In genomic region chr11:72569051-72569450, GRCm38 (mm10) we compare ENCODE assay signal across 11 mouse cellular contexts. TPM values are rescaled to one million over a fixed set of nuclear protein-coding genes. Genes with fewer than 3 reads are reported as not detected.
DNase-seq lines count a peak whose midpoint lies in the region; ATAC-seq and TF ChIP-seq lines count a peak whose summit lies in the region.
"Had no signal": no experiment of that assay in that cellular context is flagged by ENCODE, and none has a peak within 500 bp of the region (broad histone marks: within the 10 kb centered on the region; RNA-seq: fewer than 3 reads in every experiment).

No protein-coding gene starts in this region.

- H3K4me3 ChIP-seq in kidney, postnatal 0 days (replicated peaks; ENCODE audit: low read depth, low read length) = no peak overlapping the region
- no peak overlapping the region for H3K4me3 ChIP-seq in kidney, embryonic 16.5 days (ENCODE audit: low read length)
- no peak overlapping the region for H3K4me3 ChIP-seq in hindbrain, embryonic 14.5 days (replicated peaks; ENCODE audit: low read length)
- no peak overlapping the region for H3K4me3 ChIP-seq in hindbrain, embryonic 16.5 days (ENCODE audit: low read length)
- H3K4me3 ChIP-seq: embryonic facial prominence, embryonic 13.5 days; limb, embryonic 15.5 days had no signal

- H3K9ac ChIP-seq in kidney, postnatal 0 days (ENCODE audit: low read depth, low read length) = no peak overlapping the region
- no peak overlapping the region for H3K9ac ChIP-seq in kidney, embryonic 16.5 days (replicated peaks; ENCODE audit: low read length)
- H3K9ac ChIP-seq in hindbrain, embryonic 14.5 days = no peak overlapping the region
- no peak overlapping the region for H3K9ac ChIP-seq in hindbrain, embryonic 16.5 days (ENCODE audit: low read depth, low read length)
- H3K9ac ChIP-seq: embryonic facial prominence, embryonic 13.5 days; limb, embryonic 15.5 days had no signal

- no peaks in the 10 kb centered on the region for H3K4me1 ChIP-seq in kidney, postnatal 0 days (replicated peaks; ENCODE audit: insufficient read depth, low read length)
- peaks cover 11% of the 10 kb centered on the region for H3K4me1 ChIP-seq in kidney, embryonic 16.5 days (ENCODE audit: insufficient read depth, low read length)
- H3K4me1 ChIP-seq in hindbrain, embryonic 14.5 days (replicated peaks; ENCODE audit: control insufficient read depth, insufficient read depth, low read length) = no peaks in the 10 kb centered on the region
- no peaks in the 10 kb centered on the region for H3K4me1 ChIP-seq in hindbrain, embryonic 16.5 days (ENCODE audit: control insufficient read depth, insufficient read depth, low read depth, low read length)
- H3K4me1 ChIP-seq: embryonic facial prominence, embryonic 13.5 days had no signal

- peak; percentile 21 for DNase-seq in kidney, postnatal 0 days (ENCODE audit: low spot score)
- peak; percentile 86 for DNase-seq in 416B (ENCODE audit: low read depth)
- DNase-seq in MEL-GATA-1-ER (ENCODE audit: extremely low read depth, low read depth) = peak; percentile 71
- DNase-seq in lung, postnatal 14 days = peak; percentile 26
- DNase-seq in hindbrain, embryonic 14.5 days (ENCODE audit: low spot score) = no peak
- no peak for DNase-seq in Muller cell, postnatal 12 days (ENCODE audit: inconsistent ontology term)

- 68% methylated on average over 8 of the region's 8 CpGs for WGBS in kidney, postnatal 0 days
- 56% methylated on average over 8 of the region's 8 CpGs for WGBS in kidney, embryonic 16.5 days
- WGBS in hindbrain, embryonic 14.5 days = 56% methylated on average over 8 of the region's 8 CpGs
- 65% methylated on average over 8 of the region's 8 CpGs for WGBS in hindbrain, embryonic 16.5 days

- no peak for ATAC-seq in kidney, postnatal 0 days (replicated peaks; ENCODE audit: low FRiP score, low read depth)
- ATAC-seq in kidney, embryonic 16.5 days (ENCODE audit: low FRiP score, low TSS enrichment) = no peak
- no peak for ATAC-seq in hindbrain, embryonic 14.5 days (ENCODE audit: low FRiP score)
- no peak for ATAC-seq in hindbrain, embryonic 16.5 days

- no peak overlapping the region for H3K27ac ChIP-seq in kidney, postnatal 0 days
- H3K27ac ChIP-seq in kidney, embryonic 16.5 days (ENCODE audit: low read length) = no peak overlapping the region
- no peak overlapping the region for H3K27ac ChIP-seq in hindbrain, embryonic 14.5 days
- H3K27ac ChIP-seq in hindbrain, embryonic 16.5 days (ENCODE audit: low read depth, low read length) = no peak overlapping the region
- H3K27ac ChIP-seq: embryonic facial prominence, embryonic 13.5 days; limb, embryonic 15.5 days had no signal

- no peak overlapping the region for H3K4me2 ChIP-seq in kidney, postnatal 0 days (ENCODE audit: low read length)
- H3K4me2 ChIP-seq in kidney, embryonic 16.5 days (replicated peaks; ENCODE audit: low read depth, low read length) = no peak overlapping the region
- no peak overlapping the region for H3K4me2 ChIP-seq in hindbrain, embryonic 14.5 days (replicated peaks)
- H3K4me2 ChIP-seq in hindbrain, embryonic 16.5 days (ENCODE audit: low read length) = no peak overlapping the region
- H3K4me2 ChIP-seq: embryonic facial prominence, embryonic 13.5 days; limb, embryonic 15.5 days had no signal

- H3K27me3 ChIP-seq in kidney, postnatal 0 days (ENCODE audit: insufficient read depth, low read length) = no peaks in the 10 kb centered on the region
- no peaks in the 10 kb centered on the region for H3K27me3 ChIP-seq in kidney, embryonic 16.5 days (ENCODE audit: insufficient read depth, low read length)
- H3K27me3 ChIP-seq in hindbrain, embryonic 14.5 days (ENCODE audit: control insufficient read depth, insufficient read depth, low read length) = no peaks in the 10 kb centered on the region
- no peaks in the 10 kb centered on the region for H3K27me3 ChIP-seq in hindbrain, embryonic 16.5 days (replicated peaks; ENCODE audit: control insufficient read depth, insufficient read depth, low read length)
- H3K27me3 ChIP-seq: limb, embryonic 15.5 days had no signal

- TF ChIP-seq CTCF in kidney, postnatal 0 days (IDR thresholded peaks at IDR 0.05; ENCODE audit: low read depth) = no peak

- no peaks in the 10 kb centered on the region for H3K36me3 ChIP-seq in kidney, postnatal 0 days (ENCODE audit: insufficient read depth, low read length)
- no peaks in the 10 kb centered on the region for H3K36me3 ChIP-seq in kidney, embryonic 16.5 days (ENCODE audit: insufficient read depth, low read length)
- H3K36me3 ChIP-seq in hindbrain, embryonic 14.5 days (replicated peaks; ENCODE audit: control insufficient read depth, insufficient read depth) = no peaks in the 10 kb centered on the region
- H3K36me3 ChIP-seq in hindbrain, embryonic 16.5 days (ENCODE audit: control insufficient read depth, insufficient read depth, low read length) = no peaks in the 10 kb centered on the region
- H3K36me3 ChIP-seq: embryonic facial prominence, embryonic 13.5 days; limb, embryonic 15.5 days had no signal

- H3K9me3 ChIP-seq in kidney, postnatal 0 days (replicated peaks; ENCODE audit: low read length) = no peaks in the 10 kb centered on the region
- no peaks in the 10 kb centered on the region for H3K9me3 ChIP-seq in kidney, embryonic 16.5 days (ENCODE audit: low read length)
- no peaks in the 10 kb centered on the region for H3K9me3 ChIP-seq in hindbrain, embryonic 14.5 days (ENCODE audit: control insufficient read depth, low read length)
- no peaks in the 10 kb centered on the region for H3K9me3 ChIP-seq in hindbrain, embryonic 16.5 days (ENCODE audit: control insufficient read depth, low read length)
- H3K9me3 ChIP-seq: embryonic facial prominence, embryonic 13.5 days; limb, embryonic 15.5 days had no signal

RNA-seq across cellular contexts. Expression of gene Spns3, which starts 18.7 kb away (rescaled TPM):
- polyA plus RNA-seq in kidney, postnatal 0 days (2015; fragmentation: Nextera tagmentation; extraction: Ambion mirVana) = 0.99 and 1.1 TPM in 2 replicates
- 0.27 and 0.32 TPM in 2 replicates for polyA plus RNA-seq in kidney, embryonic 16.5 days (2015; fragmentation: Nextera tagmentation; extraction: Ambion mirVana)
- polyA plus RNA-seq in hindbrain, embryonic 14.5 days (2014; fragmentation: Nextera tagmentation; extraction: Ambion mirVana) = 0.11 and 0.23 TPM in 2 replicates
- polyA plus RNA-seq in hindbrain, embryonic 16.5 days (2015; fragmentation: Nextera tagmentation; extraction: Ambion mirVana) = 0.09 TPM in 1 of 2 replicates, not detected in the other
- polyA plus RNA-seq: midbrain, postnatal 0 days had no signal

RNA-seq across cellular contexts. Expression of gene Ube2g1, which starts 38.0 kb away (rescaled TPM):
- polyA plus RNA-seq in kidney, postnatal 0 days (2015; fragmentation: Nextera tagmentation; extraction: Ambion mirVana) = 61.2 and 63.4 TPM in 2 replicates
- polyA plus RNA-seq in kidney, embryonic 16.5 days (2015; fragmentation: Nextera tagmentation; extraction: Ambion mirVana) = 65.8 and 67.1 TPM in 2 replicates
- polyA plus RNA-seq in hindbrain, embryonic 14.5 days (2014; fragmentation: Nextera tagmentation; extraction: Ambion mirVana) = 92.9 and 102 TPM in 2 replicates
- 76.5 and 82.2 TPM in 2 replicates for polyA plus RNA-seq in hindbrain, embryonic 16.5 days (2015; fragmentation: Nextera tagmentation; extraction: Ambion mirVana)

Comparison
In these comparisons a context has a peak if more than half of its experiments do, and no peak if none do; other contexts are left out.
1. DNase-seq: peak in kidney, postnatal 0 days (single experiment), 416B (single experiment), MEL-GATA-1-ER (single experiment) and lung, postnatal 14 days (single experiment); none in hindbrain, embryonic 14.5 days (single experiment) and Muller cell, postnatal 12 days (single experiment).